In genomic region chr10:115288856-115289255, GRCm38 (mm10) we compare ENCODE assay signal across 20 mouse cellular contexts.
"Had no signal": no experiment of that assay in that cellular context is flagged by ENCODE, and none has a peak within 500 bp of the region (broad histone marks: within the 10 kb centered on the region; RNA-seq: fewer than 3 reads in every experiment).

No protein-coding gene starts in this region.

- ATAC-seq: intestine, postnatal 0 days; midbrain, embryonic 13.5 days; midbrain, embryonic 16.5 days had no signal

- H3K27ac ChIP-seq: kidney, postnatal 0 days; layer of hippocampus, adult 2 months; limb, embryonic 10.5 days; limb, embryonic 13.5 days; lung, embryonic 15.5 days; midbrain, embryonic 10.5 days; midbrain, embryonic 13.5 days; neural tube, embryonic 13.5 days had no signal

- DNase-seq: kidney, adult 2 months; kidney, postnatal 25 days; layer of hippocampus, adult 9-11 months; lung, adult 18-20 months; lung, postnatal 10 days; lung, postnatal 36 days; thymus, adult 18-20 months; thymus, postnatal 25 days had no signal

- H3K9me3 ChIP-seq: limb, embryonic 10.5 days; limb, embryonic 13.5 days; lung, embryonic 15.5 days; megakaryocyte, embryonic 14.5 days; midbrain, embryonic 13.5 days; neural tube, embryonic 13.5 days had no signal

- H3K9ac ChIP-seq: limb, embryonic 13.5 days; lung, embryonic 15.5 days; midbrain, embryonic 13.5 days; neural tube, embryonic 13.5 days had no signal

- H3K4me2 ChIP-seq: limb, embryonic 13.5 days; lung, embryonic 15.5 days; midbrain, embryonic 13.5 days; neural tube, embryonic 13.5 days had no signal

- H3K27me3 ChIP-seq: limb, embryonic 13.5 days; lung, embryonic 15.5 days; megakaryocyte, embryonic 14.5 days; midbrain, embryonic 13.5 days; neural tube, embryonic 13.5 days had no signal

- H3K4me3 ChIP-seq: layer of hippocampus, adult 2 months; limb, embryonic 10.5 days; limb, embryonic 13.5 days; lung, embryonic 15.5 days; megakaryocyte, embryonic 14.5 days; midbrain, embryonic 10.5 days; midbrain, embryonic 13.5 days; myocyte; neural tube, embryonic 13.5 days had no signal

- H3K4me1 ChIP-seq: limb, embryonic 10.5 days; limb, embryonic 13.5 days; lung, embryonic 15.5 days; megakaryocyte, embryonic 14.5 days; midbrain, embryonic 10.5 days; midbrain, embryonic 13.5 days; neural tube, embryonic 13.5 days had no signal
